Mouse (Mus musculus): Measurements from ENCODE around the gene Gm11168. TPM values are rescaled to one million over a fixed set of nuclear protein-coding genes. Genes with fewer than 3 reads are reported as not detected.
"Not testable (repeated sequence)": the region's sequence is repeated elsewhere in the genome, so short reads cannot be mapped to it uniquely, and the experiment has no call there.

The Gm11168 gene
- polyA plus RNA-seq, 1 experiment from 2014 or later = not detected

GRCm38 (mm10) chr9:3029276-3030000 is 26.3 kb downstream of the Gm11168 start:
- 64% methylated on average over 14 of the region's 16 CpGs for WGBS
- H3K4me2 ChIP-seq (replicated peaks); H3K9me3 ChIP-seq; H3K27ac ChIP-seq; H3K4me1 ChIP-seq; H3K36me3 ChIP-seq; H3K4me3 ChIP-seq; H3K9ac ChIP-seq; ATAC-seq (ENCODE audit: low FRiP score, low read depth); H3K27me3 ChIP-seq: not testable (repeated sequence)

DNA sequence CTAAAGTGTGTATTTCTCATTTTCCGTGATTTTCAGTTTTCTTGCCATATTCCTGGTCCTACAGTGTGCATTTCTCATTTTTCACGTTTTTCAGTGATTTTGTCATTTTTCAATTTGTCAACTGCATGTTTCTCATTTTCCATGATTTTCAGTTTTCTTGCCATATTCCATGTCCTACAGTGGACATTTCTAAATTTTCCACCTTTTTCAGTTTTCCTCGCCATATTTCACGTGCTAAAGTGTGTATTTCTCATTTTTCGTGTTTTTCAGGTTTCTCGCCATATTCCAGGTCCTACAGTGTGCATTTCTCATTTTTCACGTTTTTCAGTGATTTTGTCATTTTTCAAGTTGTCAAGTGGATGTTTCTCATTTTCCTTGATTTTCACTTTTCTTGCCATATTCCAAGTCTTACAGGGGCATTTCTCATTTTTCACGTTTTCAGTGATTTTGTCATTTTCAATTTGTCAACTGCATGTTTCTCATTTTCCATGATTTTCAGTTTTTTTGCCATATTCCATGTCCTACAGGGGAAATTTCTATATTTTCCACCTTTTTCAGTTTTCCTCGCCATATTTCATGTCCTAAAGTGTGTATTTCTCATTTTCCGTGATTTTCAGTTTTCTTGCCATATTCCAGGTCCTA is 27.7 kb downstream of the Gm11168 start:
- not testable (repeated sequence) for H3K9me3 ChIP-seq; H3K36me3 ChIP-seq; H3K4me2 ChIP-seq (replicated peaks); H3K27me3 ChIP-seq; H3K4me1 ChIP-seq; H3K9ac ChIP-seq; H3K27ac ChIP-seq; H3K4me3 ChIP-seq
- WGBS = 61% methylated on average over 2 of the region's 10 CpGs
- 0 out of 2 replicates have a peak, but pooled peaks have one; percentile 46 for ATAC-seq (ENCODE audit: low FRiP score, low read depth)

- H3K4me2 ChIP-seq (replicated peaks); H3K27ac ChIP-seq; H3K36me3 ChIP-seq; H3K9me3 ChIP-seq; H3K27me3 ChIP-seq; H3K4me1 ChIP-seq; H3K9ac ChIP-seq; H3K4me3 ChIP-seq; ATAC-seq (ENCODE audit: low FRiP score, low read depth): not testable (repeated sequence)
- 47% methylated on average over 1 of the region's 8 CpGs for WGBS
These were observed 31.2 kb downstream of the Gm11168 start, which contains the start of gene Gm17535 for GRCm38 (mm10) chr9:3034299-3034698. Gene Gm17535, plus strand, starts transcription at chr9:3034599.

DNA sequence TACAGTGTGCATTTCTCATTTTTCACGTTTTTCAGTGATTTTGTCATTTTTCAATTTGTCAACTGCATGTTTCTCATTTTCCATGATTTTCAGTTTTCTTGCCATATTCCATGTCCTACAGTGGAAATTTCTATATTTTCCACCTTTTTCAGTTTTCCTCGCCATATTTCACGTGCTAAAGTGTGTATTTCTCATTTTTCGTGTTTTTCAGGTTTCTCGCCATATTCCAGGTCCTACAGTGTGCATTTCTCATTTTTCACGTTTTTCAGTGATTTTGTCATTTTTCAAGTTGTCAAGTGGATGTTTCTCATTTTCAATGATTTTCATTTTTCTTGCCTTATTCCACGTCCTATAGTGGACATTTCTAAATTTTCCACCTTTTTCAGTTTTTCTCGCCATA is 33.4 kb downstream of the Gm11168 start, which contains the start of gene Gm10715:
Gene Gm10715, plus strand, starts transcription at position 301 of the 400 bp plus-strand sequence.
- not testable (repeated sequence) for ATAC-seq (ENCODE audit: low FRiP score, low read depth); H3K9ac ChIP-seq; H3K4me2 ChIP-seq (replicated peaks); H3K4me3 ChIP-seq; H3K27me3 ChIP-seq; H3K36me3 ChIP-seq; H3K9me3 ChIP-seq; H3K27ac ChIP-seq; H3K4me1 ChIP-seq
- 76% methylated on average over 8 of the region's 8 CpGs for WGBS

DNA sequence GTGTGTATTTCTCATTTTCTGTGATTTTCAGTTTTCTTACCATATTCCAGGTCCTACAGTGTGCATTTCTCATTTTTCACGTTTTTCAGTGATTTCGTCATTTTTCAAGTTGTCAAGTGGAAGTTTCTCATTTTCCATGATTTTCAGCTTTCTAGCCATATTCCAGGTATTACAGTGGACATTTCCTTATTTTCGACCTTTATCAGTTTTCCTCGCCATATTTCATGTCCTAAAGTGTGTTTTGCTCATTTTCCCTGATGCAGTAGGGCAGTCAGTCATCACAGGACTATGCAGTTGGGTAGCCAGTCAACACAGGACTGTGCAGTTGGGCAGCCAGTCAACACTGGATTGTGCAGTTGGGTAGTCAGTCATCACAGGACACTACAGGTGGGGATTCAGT is 35.0 kb downstream of the Gm11168 start:
- not testable (repeated sequence) for H3K4me3 ChIP-seq; H3K9me3 ChIP-seq; H3K27me3 ChIP-seq; H3K36me3 ChIP-seq; H3K4me2 ChIP-seq (replicated peaks); H3K9ac ChIP-seq; H3K27ac ChIP-seq; H3K4me1 ChIP-seq; ATAC-seq (ENCODE audit: low FRiP score, low read depth)
- WGBS = 72% methylated on average over 4 of the region's 4 CpGs

Small RNA genes within 50 kb of the gene (microRNA-seq; reads per million reads assigned to microRNA genes)
- not detected for gene Mir101c

Other genes with a start within 250 kb of the Gm11168 start
- gene Gm10722, start 2.4 kb upstream of the Gm11168 start, polyA plus RNA-seq (2015; fragmentation: Nextera tagmentation; extraction: Ambion mirVana) = not detected in 2 replicates
- gene Gm10721, start 9.8 kb downstream of the Gm11168 start, polyA plus RNA-seq (2015; fragmentation: Nextera tagmentation; extraction: Ambion mirVana) = 0.31 TPM in 1 of 2 replicates, not detected in the other
- gene Gm10720, start 12.3 kb downstream of the Gm11168 start, polyA plus RNA-seq (2015; fragmentation: Nextera tagmentation; extraction: Ambion mirVana) = not detected in 2 replicates
- gene Gm10719, start 14.1 kb downstream of the Gm11168 start, polyA plus RNA-seq (2015; fragmentation: Nextera tagmentation; extraction: Ambion mirVana) = not detected in 2 replicates
- 0.47 TPM in 1 of 2 replicates, not detected in the other for gene Gm10718, start 20.2 kb downstream of the Gm11168 start, polyA plus RNA-seq (2015; fragmentation: Nextera tagmentation; extraction: Ambion mirVana)
- not detected in 2 replicates for gene Gm10717, start 22.1 kb downstream of the Gm11168 start, polyA plus RNA-seq (2015; fragmentation: Nextera tagmentation; extraction: Ambion mirVana)
- not detected in 2 replicates for gene Gm17535, start 31.3 kb downstream of the Gm11168 start, polyA plus RNA-seq (2015; fragmentation: Nextera tagmentation; extraction: Ambion mirVana)
- gene Gm10715, start 33.5 kb downstream of the Gm11168 start, polyA plus RNA-seq (2015; fragmentation: Nextera tagmentation; extraction: Ambion mirVana) = not detected in 2 replicates